Comparison of ENCODE assay signal across 26 mouse cellular contexts in the genomic region with DNA sequence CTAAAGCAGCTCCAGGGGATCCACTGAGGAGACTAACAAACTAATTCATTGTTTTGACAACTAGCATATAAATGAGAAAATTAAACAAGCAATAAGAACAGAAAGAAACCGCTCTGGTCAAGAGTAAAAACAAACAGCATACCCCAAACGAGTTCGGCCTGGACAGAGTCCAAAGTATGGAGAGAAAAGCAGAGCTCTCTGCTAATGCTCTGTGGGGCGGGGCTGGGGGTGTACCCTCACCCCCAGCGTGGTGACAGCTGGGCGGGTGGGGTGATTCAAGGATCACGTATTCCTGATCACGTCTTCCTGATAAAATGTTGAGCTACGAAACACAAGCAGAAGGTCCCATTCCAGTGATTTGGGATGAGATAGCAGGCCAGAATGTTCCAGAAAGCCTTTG. TPM values are rescaled to one million over a fixed set of nuclear protein-coding genes. Genes with fewer than 3 reads are reported as not detected.
DNase-seq lines count a peak whose midpoint lies in the region; ATAC-seq and TF ChIP-seq lines count a peak whose summit lies in the region.
"Had no signal": no experiment of that assay in that cellular context is flagged by ENCODE, and none has a peak within 500 bp of the region (broad histone marks: within the 10 kb centered on the region; RNA-seq: fewer than 3 reads in every experiment).

No protein-coding gene starts in this region.

- H3K9ac ChIP-seq in embryonic facial prominence, embryonic 14.5 days (ENCODE audit: low read depth, low read length), result no peak overlapping the region
- no peak overlapping the region for H3K9ac ChIP-seq in lung, embryonic 16.5 days (ENCODE audit: low read length)
- H3K9ac ChIP-seq in stomach, embryonic 16.5 days (ENCODE audit: low read length), result no peak overlapping the region
- no peak overlapping the region for H3K9ac ChIP-seq in stomach, postnatal 0 days (ENCODE audit: low read length)
- H3K9ac ChIP-seq: embryonic facial prominence, embryonic 12.5 days; forebrain, embryonic 12.5 days; forebrain, embryonic 15.5 days; heart, embryonic 12.5 days; heart, embryonic 15.5 days; hindbrain, embryonic 13.5 days had no signal

- no peaks in the 10 kb centered on the region for H3K36me3 ChIP-seq in embryonic facial prominence, embryonic 14.5 days (ENCODE audit: control insufficient read depth, insufficient read depth, low read length)
- no peaks in the 10 kb centered on the region for H3K36me3 ChIP-seq in embryonic facial prominence, embryonic 10.5 days (replicated peaks)
- no peaks in the 10 kb centered on the region for H3K36me3 ChIP-seq in lung, embryonic 16.5 days (ENCODE audit: control insufficient read depth, insufficient read depth, low read length)
- no peaks in the 10 kb centered on the region for H3K36me3 ChIP-seq in stomach, embryonic 16.5 days (ENCODE audit: control insufficient read depth, insufficient read depth, low read length)
- no peaks in the 10 kb centered on the region for H3K36me3 ChIP-seq in stomach, postnatal 0 days (ENCODE audit: control insufficient read depth, insufficient read depth, low read length)
- H3K36me3 ChIP-seq: embryonic facial prominence, embryonic 12.5 days; forebrain, embryonic 12.5 days; forebrain, embryonic 15.5 days; heart, embryonic 12.5 days; heart, embryonic 15.5 days; hindbrain, embryonic 10.5 days; hindbrain, embryonic 13.5 days had no signal

- H3K4me3 ChIP-seq in embryonic facial prominence, embryonic 14.5 days (ENCODE audit: low read depth, low read length), result no peak overlapping the region
- no peak overlapping the region for H3K4me3 ChIP-seq in embryonic facial prominence, embryonic 10.5 days
- H3K4me3 ChIP-seq in lung, embryonic 16.5 days (ENCODE audit: low read length), result no peak overlapping the region
- no peak overlapping the region for H3K4me3 ChIP-seq in stomach, embryonic 16.5 days (replicated peaks; ENCODE audit: low read length)
- H3K4me3 ChIP-seq in stomach, postnatal 0 days (ENCODE audit: low read depth, low read length), result no peak overlapping the region
- H3K4me3 ChIP-seq: embryonic facial prominence, embryonic 12.5 days; erythroblast, embryonic 14.5 days; forebrain, embryonic 12.5 days; forebrain, embryonic 15.5 days; heart, embryonic 12.5 days; heart, embryonic 15.5 days; hindbrain, embryonic 10.5 days; hindbrain, embryonic 13.5 days had no signal

- H3K4me2 ChIP-seq in embryonic facial prominence, embryonic 14.5 days (ENCODE audit: low read depth, low read length), result no peak overlapping the region
- H3K4me2 ChIP-seq in lung, embryonic 16.5 days (ENCODE audit: low read depth, low read length), result peak overlapping the region; percentile 28
- H3K4me2 ChIP-seq in stomach, embryonic 16.5 days (ENCODE audit: low read depth, low read length), result peak overlapping the region; percentile 11
- H3K4me2 ChIP-seq in stomach, postnatal 0 days (replicated peaks; ENCODE audit: low read depth), result no peak overlapping the region
- H3K4me2 ChIP-seq: embryonic facial prominence, embryonic 12.5 days; forebrain, embryonic 12.5 days; forebrain, embryonic 15.5 days; heart, embryonic 12.5 days; heart, embryonic 15.5 days; hindbrain, embryonic 13.5 days had no signal

- WGBS in embryonic facial prominence, embryonic 14.5 days, result 54% methylated on average over 9 of the region's 9 CpGs
- 80% methylated on average over 9 of the region's 9 CpGs for WGBS in embryonic facial prominence, embryonic 10.5 days
- 27% methylated on average over 9 of the region's 9 CpGs for WGBS in lung, embryonic 16.5 days
- 28% methylated on average over 9 of the region's 9 CpGs for WGBS in stomach, embryonic 16.5 days
- 14% methylated on average over 9 of the region's 9 CpGs for WGBS in stomach, postnatal 0 days

- no peak overlapping the region for H3K27ac ChIP-seq in embryonic facial prominence, embryonic 14.5 days (replicated peaks; ENCODE audit: low read depth, low read length)
- no peak overlapping the region for H3K27ac ChIP-seq in embryonic facial prominence, embryonic 10.5 days (replicated peaks)
- no peak overlapping the region for H3K27ac ChIP-seq in lung, embryonic 16.5 days (ENCODE audit: low read length)
- no peak overlapping the region for H3K27ac ChIP-seq in stomach, embryonic 16.5 days (ENCODE audit: low read length)
- no peak overlapping the region for H3K27ac ChIP-seq in stomach, postnatal 0 days (replicated peaks)
- H3K27ac ChIP-seq: embryonic facial prominence, embryonic 12.5 days; forebrain, embryonic 12.5 days; forebrain, embryonic 15.5 days; heart, embryonic 15.5 days; hindbrain, embryonic 10.5 days; hindbrain, embryonic 13.5 days had no signal

- no peaks in the 10 kb centered on the region for H3K9me3 ChIP-seq in embryonic facial prominence, embryonic 14.5 days (ENCODE audit: control insufficient read depth, low read length)
- no peaks in the 10 kb centered on the region for H3K9me3 ChIP-seq in embryonic facial prominence, embryonic 10.5 days
- H3K9me3 ChIP-seq in lung, embryonic 16.5 days (ENCODE audit: control insufficient read depth, low read length), result no peaks in the 10 kb centered on the region
- no peaks in the 10 kb centered on the region for H3K9me3 ChIP-seq in stomach, embryonic 16.5 days (replicated peaks; ENCODE audit: control insufficient read depth, low read length)
- no peaks in the 10 kb centered on the region for H3K9me3 ChIP-seq in stomach, postnatal 0 days (ENCODE audit: control insufficient read depth, low read length)
- H3K9me3 ChIP-seq: embryonic facial prominence, embryonic 12.5 days; forebrain, embryonic 12.5 days; forebrain, embryonic 15.5 days; heart, embryonic 12.5 days; heart, embryonic 15.5 days; hindbrain, embryonic 10.5 days; hindbrain, embryonic 13.5 days had no signal

- TF ChIP-seq EP300 in stomach, postnatal 0 days (optimal IDR thresholded peaks at IDR 0.05), result no peak

- DNase-seq in embryonic facial prominence, embryonic 14.5 days (ENCODE audit: low spot score), result peak; percentile 57
- no peak for DNase-seq in embryonic facial prominence, embryonic 10.5 days (ENCODE audit: low spot score)
- peak; percentile 26 for DNase-seq in kidney, postnatal 14 days
- DNase-seq in kidney, adult 11 months, result no peak
- no peak for DNase-seq in lung, postnatal 36 days
- DNase-seq in stomach, postnatal 0 days (ENCODE audit: low spot score), result no peak
- DNase-seq: adrenal gland, postnatal 10 days; adrenal gland, postnatal 36 days; cerebellum, adult 18-20 months; cerebellum, adult 9-10 months; cerebellum, postnatal 14 days; gastrocnemius, postnatal 25 days; heart, adult 18-20 months; heart, postnatal 10 days; heart, postnatal 36 days had no signal

- no peaks in the 10 kb centered on the region for H3K4me1 ChIP-seq in embryonic facial prominence, embryonic 14.5 days (ENCODE audit: control insufficient read depth, insufficient read depth, low read length)
- peaks cover 5% of the 10 kb centered on the region; the same call in 1 of the 2 replicates for H3K4me1 ChIP-seq in embryonic facial prominence, embryonic 10.5 days
- peaks cover 5% of the 10 kb centered on the region; the same call in 1 of the 2 replicates for H3K4me1 ChIP-seq in lung, embryonic 16.5 days (replicated peaks; ENCODE audit: control insufficient read depth, insufficient read depth, low read length)
- H3K4me1 ChIP-seq in stomach, embryonic 16.5 days (ENCODE audit: control insufficient read depth, insufficient read depth, low read length), result 0 out of 2 replicates have a peak, but pooled peaks cover 9% of the 10 kb centered on the region
- no peaks in the 10 kb centered on the region for H3K4me1 ChIP-seq in stomach, postnatal 0 days (replicated peaks; ENCODE audit: control insufficient read depth, insufficient read depth)
- H3K4me1 ChIP-seq: embryonic facial prominence, embryonic 12.5 days; forebrain, embryonic 12.5 days; forebrain, embryonic 15.5 days; heart, embryonic 12.5 days had no signal

- no peak for TF ChIP-seq CTCF in stomach, postnatal 0 days (IDR thresholded peaks at IDR 0.05; ENCODE audit: low read depth)

- no peaks in the 10 kb centered on the region for H3K27me3 ChIP-seq in embryonic facial prominence, embryonic 14.5 days (replicated peaks; ENCODE audit: control insufficient read depth, insufficient read depth, low read length)
- H3K27me3 ChIP-seq in embryonic facial prominence, embryonic 10.5 days (replicated peaks; ENCODE audit: low read depth, poor library complexity, severe bottlenecking), result no peaks in the 10 kb centered on the region
- no peaks in the 10 kb centered on the region for H3K27me3 ChIP-seq in lung, embryonic 16.5 days (ENCODE audit: control insufficient read depth, insufficient read depth, low read depth, low read length)
- no peaks in the 10 kb centered on the region for H3K27me3 ChIP-seq in stomach, embryonic 16.5 days (ENCODE audit: control insufficient read depth, insufficient read depth, low read length)
- H3K27me3 ChIP-seq in stomach, postnatal 0 days (ENCODE audit: control insufficient read depth, insufficient read depth, low read length), result no peaks in the 10 kb centered on the region
- H3K27me3 ChIP-seq: embryonic facial prominence, embryonic 12.5 days; forebrain, embryonic 15.5 days; hindbrain, embryonic 13.5 days had no signal

- ATAC-seq in embryonic facial prominence, embryonic 14.5 days (ENCODE audit: low read depth), result no peak
- peak; percentile 76 for ATAC-seq in lung, embryonic 16.5 days (ENCODE audit: low read depth)
- peak; percentile 47; the same call in 1 of the 2 replicates for ATAC-seq in stomach, embryonic 16.5 days (ENCODE audit: insufficient read depth, low FRiP score)
- no peak; the same call in 1 of the 2 replicates for ATAC-seq in stomach, postnatal 0 days (ENCODE audit: low FRiP score, low TSS enrichment)
- ATAC-seq: activated CD4-positive, CD25-positive, alpha-beta regulatory T cell, adult 4 months; forebrain, embryonic 15.5 days had no signal

RNA-seq across cellular contexts. Expression of a gene that starts 9.5 kb away (rescaled TPM):
- polyA plus RNA-seq in embryonic facial prominence, embryonic 14.5 days (2014; fragmentation: Nextera tagmentation; extraction: Ambion mirVana), result 4.0 and 5.3 TPM in 2 replicates
- polyA plus RNA-seq in embryonic facial prominence, embryonic 10.5 days (2016; fragmentation: Nextera tagmentation; extraction: Ambion mirVana), result 1.1 and 3.5 TPM in 2 replicates
- polyA plus RNA-seq in lung, embryonic 16.5 days (2015; fragmentation: Nextera tagmentation; extraction: Ambion mirVana), result 0.08 and 0.33 TPM in 2 replicates
- polyA plus RNA-seq in stomach, embryonic 16.5 days (2015; fragmentation: Nextera tagmentation; extraction: Ambion mirVana), result 1.1 and 1.5 TPM in 2 replicates
- polyA plus RNA-seq in stomach, postnatal 0 days (2015; fragmentation: Nextera tagmentation; extraction: Ambion mirVana), result 3.5 and 4.3 TPM in 2 replicates
- polyA plus RNA-seq: activated CD4-positive, CD25-positive, alpha-beta regulatory T cell, adult 4 months; erythroblast, embryonic 14.5 days had no signal

Comparison
In these comparisons a context has a peak if more than half of its experiments do, and no peak if none do; other contexts are left out.
1. ATAC-seq: peak in lung, embryonic 16.5 days (single experiment) and stomach, embryonic 16.5 days (single experiment); none in embryonic facial prominence, embryonic 14.5 days (single experiment) and stomach, postnatal 0 days (single experiment).
2. DNase-seq: peak in embryonic facial prominence, embryonic 14.5 days (single experiment) and kidney, postnatal 14 days (single experiment); none in embryonic facial prominence, embryonic 10.5 days (single experiment), kidney, adult 11 months (single experiment), lung, postnatal 36 days (single experiment) and stomach, postnatal 0 days (single experiment).
3. H3K4me2 ChIP-seq: peak in lung, embryonic 16.5 days (single experiment) and stomach, embryonic 16.5 days (single experiment); none in embryonic facial prominence, embryonic 14.5 days (single experiment) and stomach, postnatal 0 days (single experiment).